Mouse (Mus musculus): ENCODE measurements around the gene Wap. TPM values are rescaled to one million over a fixed set of nuclear protein-coding genes. Genes with fewer than 3 reads are reported as not detected.

Wap gene
- total and polyA plus RNA-seq, 3 experiments = not detected

- dilution Hi-C loops (cut with MboI; ENCODE audit: extremely low pct_ligation_motif_present, extremely low pct_unique_long_range_greater_than_20kb, low sequenced_read_pairs) (no loop called here), in situ Hi-C loops (cut with MboI; ENCODE audit: low pct_ligation_motif_present, low pct_unique_long_range_greater_than_20kb, low sequenced_read_pairs) (no loop called here)
- DNase-seq (ENCODE audit: extremely low read depth) = no peak
- Histone ChIP-seq H3K27ac (ENCODE audit: insufficient read depth, low read depth) (no peak overlapping the region), H3K9me3 (replicated peaks; ENCODE audit: low read length) (no peaks in the 10 kb centered on the region), H3K4me1 (ENCODE audit: control insufficient read depth in 1 of 2, insufficient read depth in 2 of 2) (peaks cover 3 to 41% of the 10 kb centered on the region in 2 experiments), H3K4me2 (ENCODE audit: insufficient read depth, low read depth, poor library complexity, severe bottlenecking) (no peak overlapping the region), H3K27me3 (replicated peaks) (no peaks in the 10 kb centered on the region), H3K9ac (ENCODE audit: insufficient read depth, low read depth) (no peak overlapping the region), H3K36me3 (replicated peaks in 1 of 2; ENCODE audit: control insufficient read depth in 1 of 2, insufficient read depth in 1 of 2, low read length in 1 of 2) (peaks cover 81 to 97% of the 10 kb centered on the region in 2 experiments), H3K79me2 (replicated peaks; ENCODE audit: control insufficient read depth, extremely low read depth, insufficient read depth, poor library complexity, severe bottlenecking) (no peaks in the 10 kb centered on the region), H3K4me3 (replicated peaks in 1 of 3; ENCODE audit: low read depth in 2 of 3, low read length in 2 of 3, poor library complexity in 1 of 3) (no peak overlapping the region)
- no peak for TF ChIP-seq ZKSCAN1 (IDR thresholded peaks at IDR 0.05; ENCODE audit: borderline replicate concordance, low read depth, low read length)
- no peak for TF ChIP-seq TBP (conservative IDR thresholded peaks at IDR 0.05; ENCODE audit: low read depth, low read length)
- no peak for TF ChIP-seq CTCF (conservative IDR thresholded peaks at IDR 0.05 in 1 of 2, IDR thresholded peaks at IDR 0.05 in 1 of 2; ENCODE audit: low read depth in 2 of 2, low read length in 2 of 2)
- no peak for TF ChIP-seq ZNF384 (IDR thresholded peaks at IDR 0.05; ENCODE audit: low read depth, low read length)
- no peak for TF ChIP-seq UBTF (IDR thresholded peaks at IDR 0.05; ENCODE audit: low read depth, low read length)
- no peak for TF ChIP-seq POLR2AphosphoS2 (IDR thresholded peaks at IDR 0.05; ENCODE audit: low read depth, low read length)
- TF ChIP-seq MEF2A (IDR thresholded peaks at IDR 0.05; ENCODE audit: borderline replicate concordance, low read depth, low read length) = no peak
- TF ChIP-seq SIN3A (IDR thresholded peaks at IDR 0.05; ENCODE audit: low read length) = no peak
- no peak for TF ChIP-seq HCFC1 (IDR thresholded peaks at IDR 0.05; ENCODE audit: low read depth, low read length)
- TF ChIP-seq EP300 (IDR thresholded peaks at IDR 0.05; ENCODE audit: low read length) = no peak
- no peak for TF ChIP-seq PAX5 (IDR thresholded peaks at IDR 0.05; ENCODE audit: low read length)
- no peak for TF ChIP-seq BHLHE40 (IDR thresholded peaks at IDR 0.05; ENCODE audit: low read depth, low read length)
- TF ChIP-seq JUND (conservative IDR thresholded peaks at IDR 0.05; ENCODE audit: low read depth, low read length) = no peak
- no peak for TF ChIP-seq CHD1 (IDR thresholded peaks at IDR 0.05; ENCODE audit: low read depth, low read length)
- TF ChIP-seq ETS1 (conservative IDR thresholded peaks at IDR 0.05; ENCODE audit: low read depth, low read length) = no peak
- TF ChIP-seq KAT2A (IDR thresholded peaks at IDR 0.05; ENCODE audit: insufficient replicate concordance, low read length) = no peak
- TF ChIP-seq RCOR1 (conservative IDR thresholded peaks at IDR 0.05; ENCODE audit: low read depth, low read length) = no peak
- TF ChIP-seq ZC3H11A (IDR thresholded peaks at IDR 0.05; ENCODE audit: low read depth, low read length) = no peak
Measured at GRCm38 (mm10) chr11:6593406-6593805, 45.0 kb downstream of the Wap start.

- Histone ChIP-seq H3K36me3 (replicated peaks in 1 of 2; ENCODE audit: control insufficient read depth in 1 of 2, insufficient read depth in 1 of 2, low read length in 1 of 2) (peaks cover 69 to 84% of the 10 kb centered on the region in 2 experiments), H3K27ac (ENCODE audit: insufficient read depth, low read depth) (peak overlapping the region; percentile 34; the same call in 1 of the 2 replicates), H3K4me2 (ENCODE audit: insufficient read depth, low read depth, poor library complexity, severe bottlenecking) (no peak overlapping the region), H3K4me3 (replicated peaks in 1 of 3; ENCODE audit: low read depth in 2 of 3, low read length in 2 of 3, poor library complexity in 1 of 3) (no peak overlapping the region), H3K9me3 (replicated peaks; ENCODE audit: low read length) (no peaks in the 10 kb centered on the region), H3K9ac (ENCODE audit: insufficient read depth, low read depth) (no peak overlapping the region), H3K27me3 (replicated peaks) (no peaks in the 10 kb centered on the region), H3K4me1 (ENCODE audit: control insufficient read depth in 1 of 2, insufficient read depth in 2 of 2) (peaks cover 13 to 55% of the 10 kb centered on the region in 2 experiments), H3K79me2 (replicated peaks; ENCODE audit: control insufficient read depth, extremely low read depth, insufficient read depth, poor library complexity, severe bottlenecking) (no peaks in the 10 kb centered on the region)
- DNase-seq (ENCODE audit: extremely low read depth) = no peak
- in situ Hi-C loops (cut with MboI; ENCODE audit: low pct_ligation_motif_present, low pct_unique_long_range_greater_than_20kb, low sequenced_read_pairs) (no loop called here), dilution Hi-C loops (cut with MboI; ENCODE audit: extremely low pct_ligation_motif_present, extremely low pct_unique_long_range_greater_than_20kb, low sequenced_read_pairs) (no loop called here)
- TF ChIP-seq IRF4 (IDR thresholded peaks at IDR 0.05; ENCODE audit: low read depth, low read length) (no peak), JUN (IDR thresholded peaks at IDR 0.05; ENCODE audit: insufficient read depth, low read depth, low read length) (no peak), ZMIZ1 (IDR thresholded peaks at IDR 0.05; ENCODE audit: low read depth, low read length) (no peak), SIN3A (IDR thresholded peaks at IDR 0.05; ENCODE audit: low read length) (no peak), RAD21 (IDR thresholded peaks at IDR 0.05; ENCODE audit: low read depth, low read length) (no peak), CTCF (conservative IDR thresholded peaks at IDR 0.05 in 1 of 2, IDR thresholded peaks at IDR 0.05 in 1 of 2; ENCODE audit: low read depth in 2 of 2, low read length in 2 of 2) (no peak), JUND (conservative IDR thresholded peaks at IDR 0.05; ENCODE audit: low read depth, low read length) (no peak), MAX (IDR thresholded peaks at IDR 0.05; ENCODE audit: low read length) (no peak), ELF1 (IDR thresholded peaks at IDR 0.05; ENCODE audit: low read depth, low read length) (no peak), MYC (IDR thresholded peaks at IDR 0.05; ENCODE audit: low read depth, low read length) (no peak), MEF2A (IDR thresholded peaks at IDR 0.05; ENCODE audit: borderline replicate concordance, low read depth, low read length) (no peak), EP300 (IDR thresholded peaks at IDR 0.05; ENCODE audit: low read length) (no peak), USF2 (conservative IDR thresholded peaks at IDR 0.05; ENCODE audit: low read depth, low read length) (no peak), POLR2AphosphoS2 (IDR thresholded peaks at IDR 0.05; ENCODE audit: low read depth, low read length) (no peak), SMC3 (IDR thresholded peaks at IDR 0.05; ENCODE audit: low read depth, low read length) (no peak), RCOR1 (conservative IDR thresholded peaks at IDR 0.05; ENCODE audit: low read depth, low read length) (no peak), CHD2 (IDR thresholded peaks at IDR 0.05; ENCODE audit: low read length) (no peak)
Measured at GRCm38 (mm10) chr11:6590933-6591675, 47.3 kb downstream of the Wap start.

Data from CH12.LX (cell line).